20 mouse cellular contexts compared by ENCODE assay signal in genomic region chr2:152091342-152092056, GRCm38 (mm10). TPM values are rescaled to one million over a fixed set of nuclear protein-coding genes. Genes with fewer than 3 reads are reported as not detected.
A peak's percentile ranks its signal among the peaks of the same experiment; 100 is the strongest.
DNase-seq lines count a peak whose midpoint lies in the region; ATAC-seq and TF ChIP-seq lines count a peak whose summit lies in the region.
"Had no signal": no experiment of that assay in that cellular context is flagged by ENCODE, and none has a peak within 500 bp of the region (broad histone marks: within the 10 kb centered on the region; RNA-seq: fewer than 3 reads in every experiment).

No protein-coding gene starts in this region.

- H3K27ac ChIP-seq in midbrain, embryonic 10.5 days (replicated peaks): 0 out of 2 replicates have a peak overlapping the region, but pooled peaks have one; percentile 9
- no peak overlapping the region for H3K27ac ChIP-seq in midbrain, postnatal 0 days (ENCODE audit: low read depth, low read length)
- H3K27ac ChIP-seq in neural tube, embryonic 14.5 days (ENCODE audit: low read depth, low read length): peak overlapping the region; percentile 35; the same call in 1 of the 2 replicates
- no peak overlapping the region for H3K27ac ChIP-seq in intestine, postnatal 0 days (ENCODE audit: low read depth, low read length)
- H3K27ac ChIP-seq: liver, embryonic 13.5 days had no signal

- 31% methylated on average over 12 of the region's 12 CpGs for WGBS in midbrain, embryonic 10.5 days
- WGBS in midbrain, postnatal 0 days: 31% methylated on average over 12 of the region's 12 CpGs
- WGBS in neural tube, embryonic 14.5 days: 16% methylated on average over 12 of the region's 12 CpGs
- WGBS in intestine, postnatal 0 days: 30% methylated on average over 12 of the region's 12 CpGs

- peak; percentile 57 to 65 for DNase-seq in cerebellum, postnatal 10 days
- DNase-seq in cerebellum, postnatal 14 days: no peak
- DNase-seq in midbrain, embryonic 10.5 days (ENCODE audit: low spot score): peak; percentile 25
- DNase-seq in midbrain, postnatal 0 days (ENCODE audit: low spot score): no peak
- DNase-seq in embryo, embryonic 9.5 days (ENCODE audit: extremely low spot score): peak; percentile 48
- DNase-seq in spleen, adult 18-20 months: no peak
- DNase-seq: cerebellum, adult 11 months; heart, postnatal 36 days; kidney, adult 11 months; kidney, postnatal 25 days; liver, embryonic 13.5 days; thymus, adult 18-20 months had no signal

- peaks cover 59% of the 10 kb centered on the region for H3K4me1 ChIP-seq in midbrain, embryonic 10.5 days
- H3K4me1 ChIP-seq in midbrain, postnatal 0 days (ENCODE audit: insufficient read depth, low read length): peaks cover 9% of the 10 kb centered on the region; the same call in 1 of the 2 replicates
- H3K4me1 ChIP-seq in neural tube, embryonic 14.5 days (ENCODE audit: control insufficient read depth, insufficient read depth, low read length): peaks cover 33% of the 10 kb centered on the region
- H3K4me1 ChIP-seq in intestine, postnatal 0 days (replicated peaks; ENCODE audit: control insufficient read depth, insufficient read depth, low read length): no peaks in the 10 kb centered on the region

- H3K9me3 ChIP-seq in midbrain, embryonic 10.5 days (replicated peaks): no peaks in the 10 kb centered on the region
- H3K9me3 ChIP-seq in midbrain, postnatal 0 days (ENCODE audit: low read length): no peaks in the 10 kb centered on the region
- H3K9me3 ChIP-seq in neural tube, embryonic 14.5 days (ENCODE audit: control insufficient read depth, low read length): no peaks in the 10 kb centered on the region
- H3K9me3 ChIP-seq in intestine, postnatal 0 days (ENCODE audit: control insufficient read depth): no peaks in the 10 kb centered on the region
- H3K9me3 ChIP-seq: liver, embryonic 13.5 days had no signal

- no peak for TF ChIP-seq CTCF in midbrain, postnatal 0 days (IDR thresholded peaks at IDR 0.05)
- no peak for TF ChIP-seq CTCF in intestine, postnatal 0 days (IDR thresholded peaks at IDR 0.05; ENCODE audit: low read depth)

- H3K9ac ChIP-seq in midbrain, postnatal 0 days (replicated peaks; ENCODE audit: low read length, poor library complexity, severe bottlenecking): no peak overlapping the region
- no peak overlapping the region for H3K9ac ChIP-seq in neural tube, embryonic 14.5 days (replicated peaks; ENCODE audit: low read depth, low read length)
- no peak overlapping the region for H3K9ac ChIP-seq in intestine, postnatal 0 days (ENCODE audit: low read depth, low read length)
- H3K9ac ChIP-seq: liver, embryonic 13.5 days had no signal

- no peak for ATAC-seq in midbrain, postnatal 0 days (ENCODE audit: low FRiP score)
- no peak for ATAC-seq in neural tube, embryonic 14.5 days (ENCODE audit: low read depth)
- ATAC-seq in intestine, postnatal 0 days: no peak
- ATAC-seq: Patski had no signal

- H3K4me2 ChIP-seq in midbrain, postnatal 0 days (ENCODE audit: low read depth, low read length, poor library complexity, severe bottlenecking): no peak overlapping the region
- H3K4me2 ChIP-seq in neural tube, embryonic 14.5 days (ENCODE audit: low read depth, low read length): no peak overlapping the region
- H3K4me2 ChIP-seq in intestine, postnatal 0 days (replicated peaks; ENCODE audit: low read depth): no peak overlapping the region
- H3K4me2 ChIP-seq: heart, embryonic 11.5 days; liver, embryonic 13.5 days had no signal

- H3K4me3 ChIP-seq in midbrain, embryonic 10.5 days: no peak overlapping the region
- H3K4me3 ChIP-seq in midbrain, postnatal 0 days (ENCODE audit: low read depth, low read length): no peak overlapping the region
- no peak overlapping the region for H3K4me3 ChIP-seq in neural tube, embryonic 14.5 days (ENCODE audit: low read depth, low read length)
- H3K4me3 ChIP-seq in intestine, postnatal 0 days (ENCODE audit: low read depth, low read length): no peak overlapping the region
- H3K4me3 ChIP-seq: liver, embryonic 13.5 days had no signal

- peaks cover 5% of the 10 kb centered on the region; the same call in 1 of the 2 replicates for H3K36me3 ChIP-seq in midbrain, embryonic 10.5 days
- H3K36me3 ChIP-seq in midbrain, postnatal 0 days (ENCODE audit: insufficient read depth, low read length): no peaks in the 10 kb centered on the region
- peaks cover 5% of the 10 kb centered on the region; the same call in 1 of the 2 replicates for H3K36me3 ChIP-seq in neural tube, embryonic 14.5 days (ENCODE audit: control insufficient read depth, insufficient read depth, low read length)
- no peaks in the 10 kb centered on the region for H3K36me3 ChIP-seq in intestine, postnatal 0 days (ENCODE audit: control insufficient read depth, insufficient read depth)
- H3K36me3 ChIP-seq: liver, embryonic 13.5 days had no signal

- peaks cover 82% of the 10 kb centered on the region for H3K27me3 ChIP-seq in midbrain, embryonic 10.5 days (ENCODE audit: low read depth, poor library complexity, severe bottlenecking)
- H3K27me3 ChIP-seq in midbrain, postnatal 0 days (ENCODE audit: insufficient read depth, low read length): no peaks in the 10 kb centered on the region
- no peaks in the 10 kb centered on the region for H3K27me3 ChIP-seq in neural tube, embryonic 14.5 days (ENCODE audit: control insufficient read depth, insufficient read depth, low read length)
- H3K27me3 ChIP-seq in intestine, postnatal 0 days (replicated peaks; ENCODE audit: control insufficient read depth, insufficient read depth, low read length): peaks cover 55% of the 10 kb centered on the region

RNA-seq across cellular contexts. Expression of gene Scrt2, which starts 10.2 kb away (rescaled TPM):
- polyA plus RNA-seq in midbrain, embryonic 10.5 days (2016; fragmentation: Nextera tagmentation; extraction: Ambion mirVana): 2.2 and 4.7 TPM in 2 replicates
- total RNA-seq in midbrain, postnatal 0 days (2014; rRNA removed): 6.7 and 10.8 TPM in 2 replicates
- 2.2 and 2.3 TPM in 2 replicates for polyA plus RNA-seq in midbrain, postnatal 0 days (2015; fragmentation: Nextera tagmentation; extraction: Ambion mirVana)
- polyA plus RNA-seq in neural tube, embryonic 14.5 days (2014; fragmentation: Nextera tagmentation; extraction: Ambion mirVana): 15.7 and 17.9 TPM in 2 replicates
- polyA plus RNA-seq in intestine, postnatal 0 days (2015; fragmentation: Nextera tagmentation; extraction: Ambion mirVana): not detected in 2 replicates
- total RNA-seq: common myeloid progenitor, adult 5-6 weeks; gastrocnemius, postnatal 4 days; heart, postnatal 36 days; megakaryocyte, adult 5-6 weeks had no signal
- polyA plus RNA-seq: liver, embryonic 13.5 days; lung, embryonic 16.5 days; Patski had no signal

RNA-seq across cellular contexts. Expression of gene Srxn1, which starts 13.8 kb away (rescaled TPM):
- 14.8 and 18.5 TPM in 2 replicates for polyA plus RNA-seq in midbrain, embryonic 10.5 days (2016; fragmentation: Nextera tagmentation; extraction: Ambion mirVana)
- 24.5 and 46.1 TPM in 2 replicates for total RNA-seq in midbrain, postnatal 0 days (2014; rRNA removed)
- polyA plus RNA-seq in midbrain, postnatal 0 days (2015; fragmentation: Nextera tagmentation; extraction: Ambion mirVana): 24.8 and 29.5 TPM in 2 replicates
- polyA plus RNA-seq in neural tube, embryonic 14.5 days (2014; fragmentation: Nextera tagmentation; extraction: Ambion mirVana): 22.5 and 23.4 TPM in 2 replicates
- 102 and 104 TPM in 2 replicates for polyA plus RNA-seq in intestine, postnatal 0 days (2015; fragmentation: Nextera tagmentation; extraction: Ambion mirVana)

RNA-seq across cellular contexts. Expression of gene Tcf15, which starts 51.9 kb away (rescaled TPM):
- polyA plus RNA-seq in midbrain, embryonic 10.5 days (2016; fragmentation: Nextera tagmentation; extraction: Ambion mirVana): 1.9 and 3.0 TPM in 2 replicates
- 2.7 TPM in 1 of 2 replicates, not detected in the other for total RNA-seq in midbrain, postnatal 0 days (2014; rRNA removed)
- polyA plus RNA-seq in midbrain, postnatal 0 days (2015; fragmentation: Nextera tagmentation; extraction: Ambion mirVana): 0.58 and 0.90 TPM in 2 replicates
- 1.3 and 3.3 TPM in 2 replicates for polyA plus RNA-seq in neural tube, embryonic 14.5 days (2014; fragmentation: Nextera tagmentation; extraction: Ambion mirVana)
- polyA plus RNA-seq in intestine, postnatal 0 days (2015; fragmentation: Nextera tagmentation; extraction: Ambion mirVana): 3.2 and 4.5 TPM in 2 replicates
- total RNA-seq: megakaryocyte, adult 5-6 weeks had no signal
- polyA plus RNA-seq: Patski had no signal

Comparison
In these comparisons a context has a peak if more than half of its experiments do, and no peak if none do; other contexts are left out.
1. DNase-seq: peak in cerebellum, postnatal 10 days (2 of 2), midbrain, embryonic 10.5 days (single experiment) and embryo, embryonic 9.5 days (single experiment); none in cerebellum, postnatal 14 days (0 of 2), midbrain, postnatal 0 days (single experiment) and spleen, adult 18-20 months (0 of 2).
2. H3K27ac ChIP-seq: peak in midbrain, embryonic 10.5 days (single experiment) and neural tube, embryonic 14.5 days (single experiment); none in midbrain, postnatal 0 days (single experiment) and intestine, postnatal 0 days (single experiment).